Mouse (Mus musculus) lung, adult 2 months (tissue): ENCODE results near the gene Mrpl58. TPM values are rescaled to one million over a fixed set of nuclear protein-coding genes. Genes with fewer than 3 reads are reported as not detected.

Experiments used
- DNase-seq: peaks from one replicate; pipeline ENCODE4 v3.0.0; 2022
- H3K4me1 ChIP-seq: fragments of 200-500 bp; 2 replicates; pipeline ENCODE4 v1.6.1; 2011; ENCODE audit warnings: low read length; ENCODE audit not compliant: control insufficient read depth, insufficient read depth
- H3K4me3 ChIP-seq: fragments of 200-500 bp; replicated peaks from 2 replicates; pipeline ENCODE3; 2011; ENCODE audit warnings: low read depth, mild to moderate bottlenecking, control low read depth, low read length; ENCODE audit errors: extremely low read depth
- CTCF ChIP-seq: fragments of 200-500 bp; IDR thresholded peaks from 2 replicates; pipeline ENCODE4 v1.5.1; 2011; ENCODE audit warnings: mild to moderate bottlenecking, low read length, control low read depth; ENCODE audit not compliant: insufficient read depth
- POLR2A ChIP-seq: fragments of 200-500 bp; IDR thresholded peaks from 2 replicates; pipeline ENCODE4 v1.6.1; 2011; ENCODE audit warnings: low read depth, mild to moderate bottlenecking, control low read depth, low read length, borderline replicate concordance; ENCODE audit errors: extremely low read depth
- WGBS: fragments of 180-500 bp; shearing (Covaris S2); methylation state at CpG from one replicate; pipeline ENCODE4 v1.1.7; 2018; 5-methylcytosine and 5-hydroxymethylcytosine counted together
- polyA plus RNA-seq: library from polyadenylated mRNA; depleted of rRNA; stranded (reverse); fragments of >200 nt; gene quantifications from 2 replicates; pipeline ENCODE4 v1.2.3, GENCODE M21; 2012

Mrpl58 gene
- polyA plus RNA-seq, 1 experiment = 80.8 TPM

- DNase-seq = no peak
- Histone ChIP-seq H3K4me1 (peaks cover 5% of the 10 kb centered on the region), H3K4me3 (no peak overlapping the region)
- WGBS = 65% methylated on average over 7 of the region's 7 CpGs
- TF ChIP-seq CTCF = no peak
- no peak for TF ChIP-seq POLR2A
Observed at GRCm38 (mm10) chr11:115370368-115370767, 33.2 kb upstream of the Mrpl58 start.

- TF ChIP-seq POLR2A = no peak
- no peak for TF ChIP-seq CTCF
- peaks cover 2% of the 10 kb centered on the region; the same call in 1 of the 2 replicates for H3K4me1 ChIP-seq
- H3K4me3 ChIP-seq = no peak overlapping the region
- no peak for DNase-seq
- 69% methylated on average over 8 of the region's 8 CpGs for WGBS
Observed at GRCm38 (mm10) chr11:115371354-115371753, 32.2 kb upstream of the Mrpl58 start.

- DNase-seq = no peak
- no peak overlapping the region for H3K4me3 ChIP-seq
- H3K4me1 ChIP-seq = peaks cover 2% of the 10 kb centered on the region; the same call in 1 of the 2 replicates
- 69% methylated on average over 1 of the region's 1 CpGs for WGBS
- TF ChIP-seq CTCF (no peak), POLR2A (no peak)
Observed at GRCm38 (mm10) chr11:115372015-115372414, 31.5 kb upstream of the Mrpl58 start.

GRCm38 (mm10) chr11:115372737-115373136 is 30.8 kb upstream of the Mrpl58 start:
- WGBS = 43% methylated on average over 2 of the region's 2 CpGs
- DNase-seq = no peak
- Histone ChIP-seq H3K4me1 (peaks cover under 1% of the 10 kb centered on the region; the same call in 1 of the 2 replicates), H3K4me3 (no peak overlapping the region)
- TF ChIP-seq CTCF (no peak), POLR2A (no peak)

- TF ChIP-seq POLR2A (peak; percentile 61; the same call in 1 of the 2 replicates), CTCF (no peak)
- 1% methylated on average over 30 of the region's 30 CpGs for WGBS
- Histone ChIP-seq H3K4me1 (no peaks in the 10 kb centered on the region), H3K4me3 (peak overlapping the region; percentile 61)
- peak; percentile 68 for DNase-seq
Observed at GRCm38 (mm10) chr11:115373805-115374694, 29.5 kb upstream of the Mrpl58 start.

GRCm38 (mm10) chr11:115374695-115375425 is 28.7 kb upstream of the Mrpl58 start:
- Histone ChIP-seq H3K4me3 (no peak overlapping the region), H3K4me1 (no peaks in the 10 kb centered on the region)
- no peak for DNase-seq
- no peak for TF ChIP-seq CTCF
- no peak for TF ChIP-seq POLR2A
- 56% methylated on average over 12 of the region's 12 CpGs for WGBS

- no peaks in the 10 kb centered on the region for H3K4me1 ChIP-seq
- TF ChIP-seq CTCF = no peak
- no peak for TF ChIP-seq POLR2A
- H3K4me3 ChIP-seq = no peak overlapping the region
- 51% methylated on average over 7 of the region's 7 CpGs for WGBS
- no peak for DNase-seq
Observed at GRCm38 (mm10) chr11:115376722-115377121, 26.8 kb upstream of the Mrpl58 start.

- H3K4me1 ChIP-seq = no peaks in the 10 kb centered on the region
- no peak for DNase-seq
- 91% methylated on average over 4 of the region's 4 CpGs for WGBS
- no peak overlapping the region for H3K4me3 ChIP-seq
- TF ChIP-seq CTCF (no peak), POLR2A (no peak)
Observed at GRCm38 (mm10) chr11:115377254-115377653, 26.3 kb upstream of the Mrpl58 start.

- WGBS = 78% methylated on average over 7 of the region's 7 CpGs
- no peaks in the 10 kb centered on the region for H3K4me1 ChIP-seq
- TF ChIP-seq CTCF (no peak), POLR2A (no peak)
- no peak for DNase-seq
- no peak overlapping the region for H3K4me3 ChIP-seq
Observed at GRCm38 (mm10) chr11:115377854-115378253, 25.7 kb upstream of the Mrpl58 start.

GRCm38 (mm10) chr11:115381276-115381675 is 22.3 kb upstream of the Mrpl58 start:
- DNase-seq = no peak
- Histone ChIP-seq H3K4me1 (peaks cover 6% of the 10 kb centered on the region), H3K4me3 (peak overlapping the region; percentile 33)
- WGBS = 17% methylated on average over 9 of the region's 9 CpGs
- no peak for TF ChIP-seq POLR2A
- no peak for TF ChIP-seq CTCF
